Mouse (Mus musculus): Measurements from ENCODE around the gene Mthfs.
"Not testable (repeated sequence)": the region's sequence is repeated elsewhere in the genome, so short reads cannot be mapped to it uniquely, and the experiment has no call there.

The Mthfs gene

DNA sequence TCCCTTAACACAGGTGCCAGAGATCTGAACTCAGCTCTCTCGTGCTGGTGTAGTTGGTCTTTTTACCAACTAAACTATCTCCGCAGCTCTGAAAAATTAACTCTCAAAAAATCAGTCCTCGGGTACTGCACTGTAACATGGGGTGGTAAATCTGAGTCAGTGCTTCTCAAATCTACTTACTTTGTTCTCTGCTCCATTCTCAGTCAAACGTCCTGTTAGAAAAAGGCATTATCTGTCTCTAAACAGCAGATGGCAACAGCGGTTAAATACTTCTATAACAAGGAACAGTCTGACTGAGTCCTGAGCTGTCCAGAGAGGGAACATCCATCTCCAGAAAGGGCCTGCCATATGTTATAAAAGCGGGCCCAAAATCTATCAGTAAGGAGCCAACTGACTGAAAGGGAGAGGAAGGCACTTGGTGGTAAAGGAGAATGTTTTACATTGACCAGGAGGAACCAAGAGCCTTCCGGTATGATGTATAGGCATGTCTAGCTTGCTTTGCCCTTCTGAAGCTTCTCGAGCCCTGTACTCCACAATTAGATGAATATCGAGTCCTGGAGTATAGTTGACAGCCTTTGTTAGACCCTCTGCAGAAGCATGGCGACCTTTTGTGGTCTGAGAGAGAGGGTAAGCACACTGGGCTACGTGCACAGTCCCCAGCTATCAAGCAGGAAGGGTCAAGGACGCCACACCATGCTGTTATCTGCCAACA, at the start of gene Mthfs:
Gene Mthfs (plus strand): TSS at position 324 of the 712 bp plus-strand sequence.
- DNase-seq = not testable (repeated sequence)

DNA sequence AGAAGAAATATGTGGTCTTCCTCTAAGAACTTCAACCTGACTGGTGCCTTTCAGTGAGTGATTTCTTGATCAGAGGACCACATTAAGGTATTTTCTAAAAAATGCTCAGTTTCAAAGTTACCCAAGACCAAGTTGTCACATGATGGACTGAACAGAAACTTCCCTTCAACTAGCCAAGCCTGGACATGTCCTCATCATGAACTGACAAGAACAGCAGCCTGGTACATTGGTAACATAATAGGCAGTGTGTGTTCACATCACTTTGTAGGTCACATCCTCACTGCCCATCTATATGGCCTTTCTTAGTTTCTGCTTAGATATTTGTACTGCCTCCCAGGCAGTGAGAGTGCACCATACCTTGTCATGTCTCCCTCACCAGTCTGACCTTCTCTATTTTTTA, 37.9 kb upstream of the Mthfs start:
- DNase-seq = not testable (repeated sequence)

DNA sequence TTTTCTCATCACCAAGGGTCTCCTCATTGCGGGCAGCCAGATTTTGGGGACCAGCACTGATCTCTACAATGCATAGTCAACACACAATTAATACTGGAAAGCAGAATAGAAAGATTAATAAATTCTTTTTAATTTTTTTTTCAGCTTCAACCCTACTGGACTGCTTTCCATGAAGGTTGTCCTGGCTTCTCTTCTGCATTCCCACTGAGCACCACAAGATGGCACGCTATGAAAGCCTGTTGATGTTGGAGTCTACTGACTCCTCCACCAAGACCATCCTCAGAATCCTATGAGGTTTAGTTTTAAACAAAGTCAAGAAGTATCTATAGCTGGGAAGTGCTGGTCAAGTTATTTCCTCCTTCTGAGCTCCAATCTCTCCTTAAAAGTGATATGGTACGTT, 31.6 kb upstream of the Mthfs start:
- peak; percentile 68 for DNase-seq

- DNase-seq = not testable (repeated sequence)
Measured at GRCm38 (mm10) chr9:89179469-89179868, 31.0 kb upstream of the Mthfs start.

DNA sequence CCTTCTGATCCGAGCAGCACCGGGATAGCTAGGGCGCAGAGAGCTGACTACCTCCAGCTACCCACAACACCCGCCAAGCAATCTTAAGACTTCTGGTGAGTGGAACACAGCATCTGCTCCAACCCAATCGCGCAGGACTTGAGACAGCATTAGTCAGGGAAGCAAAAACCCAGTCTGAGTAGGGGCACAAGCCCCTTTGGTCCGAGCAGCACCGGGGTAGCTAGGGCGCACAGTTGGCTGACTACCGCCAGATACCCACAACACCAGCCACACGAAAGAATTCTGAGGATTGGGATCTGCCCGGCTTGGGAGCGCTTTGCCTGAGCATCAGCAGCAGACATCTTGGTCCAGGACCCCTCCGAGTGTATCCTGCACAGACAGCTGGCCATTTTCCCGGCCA, 23.5 kb upstream of the Mthfs start:
- DNase-seq = not testable (repeated sequence)

DNA sequence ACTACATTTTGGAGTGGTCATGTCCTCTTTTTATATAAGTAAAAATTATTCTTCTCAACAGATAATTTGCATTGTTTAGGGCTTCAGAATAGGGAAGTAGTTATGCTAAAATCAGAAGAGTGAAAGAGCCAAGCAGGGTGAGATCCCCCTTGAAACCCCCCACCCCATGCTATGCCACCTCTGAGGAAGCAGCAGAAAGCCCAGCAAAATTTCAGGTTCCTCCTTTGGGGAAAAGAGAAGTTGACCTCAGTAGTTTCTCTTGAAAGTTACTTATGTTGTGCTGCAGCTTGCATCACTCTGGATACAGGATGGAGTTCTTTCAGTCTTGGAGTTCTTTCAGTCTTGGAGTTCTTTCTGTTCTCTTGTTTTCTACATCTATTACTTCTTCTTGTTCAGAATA, 15.0 kb upstream of the Mthfs start:
- DNase-seq = not testable (repeated sequence)

- not testable (repeated sequence) for DNase-seq
Measured at GRCm38 (mm10) chr9:89197509-89197908, 13.0 kb upstream of the Mthfs start.

DNA sequence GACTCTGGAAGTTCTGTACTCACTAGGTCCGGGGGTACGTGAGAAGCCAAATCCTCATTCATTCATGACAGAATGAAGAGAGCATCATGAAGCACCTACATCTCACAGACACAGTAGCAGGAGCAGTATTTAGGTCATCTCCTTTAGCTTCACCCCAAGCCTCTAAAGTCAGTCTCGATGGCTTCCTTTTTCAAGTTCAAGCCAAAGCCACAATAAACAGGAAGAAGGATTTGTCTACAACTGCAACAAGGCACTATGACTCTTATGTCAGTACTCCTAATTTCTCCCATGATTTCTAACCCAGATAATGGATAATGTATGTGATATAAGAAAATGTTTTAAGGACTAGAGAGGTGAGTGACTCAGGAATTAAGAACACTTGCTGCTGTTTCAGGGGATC, 12.1 kb upstream of the Mthfs start:
- DNase-seq = not testable (repeated sequence)

DNA sequence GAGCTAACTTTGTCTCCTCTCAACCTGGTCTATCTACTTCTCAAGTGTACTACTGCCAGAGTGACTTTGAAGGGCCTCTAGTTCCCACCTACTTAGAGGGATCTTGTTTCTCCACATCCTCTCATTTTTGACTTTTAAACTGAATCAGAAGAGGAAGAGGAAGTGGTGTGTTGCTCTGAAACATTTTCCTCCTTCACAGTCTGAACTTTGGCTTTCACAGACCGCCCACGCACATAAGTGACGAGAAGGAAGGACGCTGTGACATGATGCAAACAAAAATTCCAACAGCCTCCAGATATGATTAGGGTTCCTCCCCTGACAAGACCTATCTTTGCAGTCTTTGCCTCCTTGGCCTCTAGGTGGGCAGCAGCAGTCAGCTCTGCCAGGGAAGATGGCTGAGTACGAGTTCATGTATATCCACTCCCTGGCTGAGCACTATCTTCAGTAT, 11.5 kb upstream of the Mthfs start, which contains the start of the genes Bcl2a1b and Gm29094:
Gene Bcl2a1b (plus strand): TSS at position 241 of the 448 bp plus-strand sequence.
Gene Gm29094 (plus strand): TSS at position 411 of the 448 bp plus-strand sequence.
- peak; percentile 64 for DNase-seq

DNA sequence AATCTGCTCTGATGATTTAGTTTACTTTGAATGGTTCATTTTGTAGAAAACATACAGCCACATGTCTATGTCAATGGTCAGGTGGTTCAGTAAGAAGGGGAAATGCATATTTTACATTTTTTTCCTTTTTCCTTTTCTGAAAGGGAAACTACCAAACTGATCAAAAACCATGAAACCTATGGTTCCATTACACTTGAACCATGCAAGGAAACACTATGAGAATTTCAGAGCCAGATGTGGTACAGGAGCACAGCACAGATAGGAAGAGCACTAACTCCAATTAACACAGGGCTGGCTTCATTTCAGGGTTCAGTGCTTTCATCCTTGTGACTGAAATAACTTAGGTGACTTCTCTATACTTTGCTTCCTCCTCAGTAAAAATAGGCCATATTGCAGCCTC, 8.2 kb upstream of the Mthfs start:
- not testable (repeated sequence) for DNase-seq

- not testable (repeated sequence) for DNase-seq
Measured at GRCm38 (mm10) chr9:89208939-89209338, 1.5 kb upstream of the Mthfs start.

- peak; percentile 95 for DNase-seq
Measured at GRCm38 (mm10) chr9:89211065-89211858, 786 bp downstream of the Mthfs start.

GRCm38 (mm10) chr9:89212428-89212827, 2.0 kb downstream of the Mthfs start:
- DNase-seq = not testable (repeated sequence)

DNA sequence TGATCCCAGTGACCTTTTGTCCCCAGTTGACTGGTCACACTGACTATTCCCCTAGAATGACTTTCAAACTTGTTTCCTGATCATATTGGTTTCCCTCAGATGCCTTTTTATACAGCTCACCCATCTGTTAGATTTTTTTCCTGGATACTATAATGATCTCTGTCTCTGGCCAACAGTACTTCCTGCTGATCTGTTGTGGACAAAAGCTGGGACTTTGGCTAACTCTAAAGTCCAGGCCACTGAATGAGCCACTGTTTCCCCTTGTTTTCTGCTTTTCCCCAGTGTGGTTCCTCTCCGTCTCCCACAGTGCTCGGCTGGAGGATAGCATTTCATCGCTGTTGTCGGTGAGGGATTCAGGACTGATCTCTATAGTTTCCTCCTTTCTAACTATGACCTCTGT, 7.7 kb downstream of the Mthfs start:
- not testable (repeated sequence) for DNase-seq

- DNase-seq = not testable (repeated sequence)
Measured at GRCm38 (mm10) chr9:89219668-89220067, 9.2 kb downstream of the Mthfs start.

DNA sequence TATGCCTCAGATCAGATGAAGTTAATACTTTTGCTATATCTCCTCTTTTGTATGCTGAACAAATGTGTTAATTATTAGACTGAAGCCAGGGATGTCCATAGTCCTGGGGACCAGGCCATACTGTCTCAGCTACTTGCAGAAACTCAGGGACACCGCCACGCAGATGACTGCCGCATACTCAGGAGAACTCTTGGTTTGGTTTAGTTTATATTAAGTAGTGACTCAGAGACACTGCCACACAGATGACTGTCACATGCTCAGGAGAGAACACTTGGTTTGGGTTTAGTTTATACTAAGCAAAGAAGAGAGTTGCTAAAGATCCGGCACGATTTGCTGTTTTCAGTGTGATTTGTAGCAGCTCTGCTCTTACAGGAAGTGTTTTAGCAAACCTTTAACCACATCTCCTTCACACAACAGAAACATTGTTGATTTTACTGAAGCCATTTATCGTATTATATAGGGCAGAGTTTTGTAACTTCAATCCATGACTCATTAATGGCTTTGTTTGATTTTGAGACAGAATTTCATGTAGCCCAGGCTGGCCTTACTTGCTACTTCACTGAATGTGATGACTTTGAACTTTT, 10.3 kb downstream of the Mthfs start:
- not testable (repeated sequence) for DNase-seq

DNA sequence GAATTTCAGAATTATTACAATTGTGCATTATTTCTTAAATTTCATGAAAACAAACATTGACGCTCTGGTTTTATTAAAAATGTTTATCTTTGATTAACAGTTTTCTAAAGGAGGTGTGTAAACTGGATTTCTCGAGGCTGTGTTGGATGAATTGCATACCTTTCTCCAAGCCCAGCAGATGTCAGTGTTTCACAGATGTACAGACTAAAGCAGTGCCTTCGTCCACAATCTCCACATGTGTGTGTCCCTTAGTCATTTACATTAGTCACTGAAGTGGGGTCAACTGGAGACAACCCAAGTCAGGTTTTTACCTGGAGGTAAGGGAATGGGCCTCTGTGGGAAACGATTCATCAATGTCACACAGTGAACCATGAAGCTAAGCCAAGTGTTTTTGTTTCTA, 15.6 kb downstream of the Mthfs start:
- DNase-seq = no peak

GRCm38 (mm10) chr9:89228122-89228521, 17.6 kb downstream of the Mthfs start:
- peak; percentile 54 for DNase-seq

GRCm38 (mm10) chr9:89230897-89231497, 20.5 kb downstream of the Mthfs start:
- DNase-seq = peak; percentile 57

DNA sequence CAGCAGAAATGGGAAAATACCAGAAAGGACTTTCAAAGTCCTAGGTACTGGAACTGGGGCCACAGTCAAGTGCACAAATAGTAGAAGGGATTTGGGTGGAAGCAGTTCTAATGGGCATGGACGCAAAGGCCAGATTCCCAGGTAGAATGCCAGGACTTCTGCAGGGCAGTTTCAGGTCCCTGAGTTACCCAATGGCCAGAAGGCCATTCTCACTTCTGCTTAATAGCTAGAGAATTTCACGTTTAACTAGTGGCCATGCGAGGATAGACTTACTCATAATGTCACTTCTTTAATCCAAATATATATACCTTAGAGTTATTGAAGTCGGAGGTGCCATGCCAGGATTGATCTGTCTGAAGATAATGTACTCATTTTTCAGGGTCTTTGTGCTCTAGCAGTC, 26.7 kb downstream of the Mthfs start:
- DNase-seq = not testable (repeated sequence)

GRCm38 (mm10) chr9:89238976-89239505, 28.6 kb downstream of the Mthfs start:
- DNase-seq = not testable (repeated sequence)

- DNase-seq = not testable (repeated sequence)
Measured at GRCm38 (mm10) chr9:89240516-89241019, 30.1 kb downstream of the Mthfs start.

Data from layer of hippocampus, adult 9-11 months (tissue).